Mouse (Mus musculus) erythroblast, embryonic 14.5 days (primary cell): Measurements from ENCODE around the gene Hist1h4h. TPM values are rescaled to one million over a fixed set of nuclear protein-coding genes. Genes with fewer than 3 reads are reported as not detected.
"Not testable (repeated sequence)": the region's sequence is repeated elsewhere in the genome, so short reads cannot be mapped to it uniquely, and the experiment has no call there.

Experiments used
- H3K27me3 ChIP-seq: 2 replicates; pipeline ENCODE4 v1.6.1; 2012; ENCODE audit warnings: inconsistent platforms; ENCODE audit not compliant: control insufficient read depth
- H3K36me3 ChIP-seq: 2 replicates; pipeline ENCODE4 v1.6.1; 2012; ENCODE audit warnings: mild to moderate bottlenecking, inconsistent platforms; ENCODE audit not compliant: control insufficient read depth
- H3K4me1 ChIP-seq: 2 replicates; pipeline ENCODE4 v1.6.1; 2012; ENCODE audit warnings: inconsistent platforms; ENCODE audit not compliant: control insufficient read depth
- H3K4me3 ChIP-seq: replicated peaks from 2 replicates; pipeline ENCODE3; 2012; ENCODE audit warnings: moderate library complexity, mild to moderate bottlenecking, inconsistent platforms
- H3K9me3 ChIP-seq: 2 replicates; pipeline ENCODE4 v1.6.1; 2012; ENCODE audit warnings: low read length, inconsistent platforms, mixed read lengths; ENCODE audit not compliant: control insufficient read depth
- GATA1 ChIP-seq: IDR thresholded peaks from 2 replicates; pipeline ENCODE4 v1.6.1; 2012; ENCODE audit warnings: low read length, inconsistent platforms, mixed read lengths
- TAL1 ChIP-seq: IDR thresholded peaks from 3 replicates; pipeline ENCODE4 v1.6.1; 2012; ENCODE audit warnings: low read length, inconsistent platforms, mixed read lengths
- polyA plus RNA-seq: library from polyadenylated mRNA; stranded (reverse); fragments of >175 nt; gene quantifications from 2 replicates; pipeline ENCODE4 v1.2.3, GENCODE M21; 2012

Hist1h4h gene
- polyA plus RNA-seq, 1 experiment: 19.7 TPM

DNA sequence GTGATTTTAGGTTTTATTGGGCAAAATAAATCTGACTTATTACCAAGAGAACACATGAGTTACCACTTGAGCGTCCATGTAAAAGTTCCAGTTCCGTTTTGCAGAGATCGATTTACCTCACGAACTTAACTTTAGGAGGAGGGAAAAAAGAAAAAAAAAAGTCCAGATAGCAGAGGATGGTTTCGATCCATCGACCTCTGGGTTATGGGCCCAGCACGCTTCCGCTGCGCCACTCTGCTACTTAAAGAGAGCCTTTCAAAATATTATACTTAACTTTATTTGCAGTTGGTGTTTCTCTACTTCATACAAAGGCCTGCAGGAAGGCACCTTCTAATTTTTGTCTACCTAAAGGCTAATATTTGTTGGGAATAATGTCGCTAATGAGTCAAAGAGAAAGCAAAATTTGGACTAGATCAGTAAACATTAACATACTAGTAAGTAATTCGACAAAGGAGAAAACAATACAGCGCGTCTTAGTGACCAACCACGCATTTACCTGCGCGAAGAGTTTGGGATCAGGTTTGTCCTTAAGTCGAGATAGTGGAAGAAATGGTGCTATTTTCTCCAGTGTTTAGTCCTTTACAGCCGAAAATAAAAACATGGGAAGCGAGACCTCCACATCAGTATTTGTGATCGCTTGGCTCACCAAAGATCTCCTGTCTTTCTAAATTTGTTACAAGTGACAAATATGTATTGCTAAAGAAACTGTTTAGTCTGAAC lies 509 bp upstream of the Hist1h4h start:
- H3K9me3 ChIP-seq: no peaks in the 10 kb centered on the region
- no peaks in the 10 kb centered on the region for H3K36me3 ChIP-seq
- H3K4me1 ChIP-seq: peaks cover 50% of the 10 kb centered on the region
- H3K27me3 ChIP-seq: no peaks in the 10 kb centered on the region
- peak overlapping the region; percentile 80 for H3K4me3 ChIP-seq
- no peak for TF ChIP-seq TAL1
- TF ChIP-seq GATA1: no peak

DNA sequence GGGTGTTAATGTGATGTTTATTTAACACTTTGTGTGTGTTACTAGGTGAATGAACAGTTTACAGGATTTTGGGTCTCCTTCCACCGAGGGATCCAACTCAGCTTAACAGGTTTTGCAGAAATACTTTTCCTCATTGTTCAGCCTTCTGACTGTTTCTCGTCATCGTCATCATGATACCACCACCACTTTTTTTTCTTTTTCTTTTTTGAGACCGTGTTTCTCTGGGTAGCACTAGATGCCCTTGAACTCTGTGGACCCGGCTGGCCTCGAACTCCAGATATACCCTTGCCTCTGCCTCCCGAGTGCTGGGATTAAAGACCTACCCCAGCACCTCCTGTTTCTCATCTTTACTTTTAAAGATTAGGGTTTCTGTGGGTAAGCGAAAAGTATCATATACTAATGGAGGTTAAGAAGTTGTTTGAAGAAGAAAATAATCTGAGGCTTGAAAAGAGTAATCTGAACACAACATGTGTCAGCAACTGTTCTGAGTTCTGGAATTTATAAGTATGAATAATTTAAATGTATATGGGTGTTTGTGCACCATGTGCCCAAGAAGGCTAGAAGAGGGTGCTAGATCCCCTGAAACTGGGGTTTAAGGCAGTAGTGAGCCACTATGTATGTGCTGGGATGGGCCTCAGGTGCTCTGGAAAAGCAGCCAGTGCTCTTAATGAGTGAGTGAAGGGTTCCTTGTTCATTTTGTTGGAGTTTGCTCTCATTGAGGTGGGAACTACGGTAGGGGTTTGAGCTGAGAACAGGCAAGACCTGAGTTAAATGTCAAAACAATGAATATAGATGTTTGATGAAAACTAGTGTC lies 1.6 kb downstream of the Hist1h4h start:
- peaks cover 7% of the 10 kb centered on the region for H3K36me3 ChIP-seq
- H3K27me3 ChIP-seq: no peaks in the 10 kb centered on the region
- H3K4me1 ChIP-seq: peaks cover 43% of the 10 kb centered on the region
- TF ChIP-seq TAL1: no peak
- TF ChIP-seq GATA1: no peak
- peak overlapping the region; percentile 80 for H3K4me3 ChIP-seq
- no peaks in the 10 kb centered on the region for H3K9me3 ChIP-seq

DNA sequence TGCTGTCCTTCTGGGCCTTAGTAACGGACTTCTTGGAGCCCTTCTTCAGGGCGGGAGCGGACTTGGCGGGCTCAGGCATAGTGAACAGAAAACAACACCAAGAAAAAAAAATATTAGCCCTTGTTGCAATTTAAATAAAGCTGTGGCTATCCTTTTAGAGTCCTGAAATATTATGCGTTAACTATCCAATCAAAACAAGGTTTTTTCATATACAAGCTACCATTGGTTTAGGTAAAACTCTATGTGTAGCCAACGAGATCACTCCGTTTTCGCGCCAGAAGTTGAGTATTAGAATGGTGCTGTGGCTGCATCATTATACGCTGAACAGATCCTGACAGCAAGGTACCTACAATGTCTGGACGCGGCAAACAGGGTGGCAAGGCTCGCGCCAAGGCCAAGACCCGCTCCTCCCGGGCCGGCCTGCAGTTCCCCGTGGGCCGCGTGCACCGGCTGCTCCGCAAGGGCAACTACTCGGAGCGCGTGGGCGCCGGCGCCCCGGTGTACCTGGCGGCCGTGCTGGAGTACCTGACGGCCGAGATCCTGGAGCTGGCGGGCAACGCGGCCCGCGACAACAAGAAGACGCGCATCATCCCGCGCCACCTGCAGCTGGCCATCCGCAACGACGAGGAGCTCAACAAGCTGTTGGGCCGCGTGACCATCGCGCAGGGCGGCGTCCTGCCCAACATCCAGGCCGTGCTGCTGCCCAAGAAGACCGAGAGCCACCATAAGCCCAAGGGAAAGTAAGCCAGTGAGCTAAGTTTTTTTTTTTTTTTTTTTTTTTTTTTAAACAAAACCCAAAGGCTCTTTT lies 2.9 kb downstream of the Hist1h4h start, which contains the start of gene Hist1h2af:
Gene Hist1h2af, plus strand, starts transcription at position 347 of the 808 bp plus-strand sequence.
- not testable (repeated sequence) for H3K9me3 ChIP-seq, H3K27me3 ChIP-seq
- peak within 1 kb of the TSS; percentile 82 for H3K4me3 ChIP-seq
- peaks cover 53% of the 10 kb centered on the region for H3K4me1 ChIP-seq
- H3K36me3 ChIP-seq: peaks cover 18% of the 10 kb centered on the region

DNA sequence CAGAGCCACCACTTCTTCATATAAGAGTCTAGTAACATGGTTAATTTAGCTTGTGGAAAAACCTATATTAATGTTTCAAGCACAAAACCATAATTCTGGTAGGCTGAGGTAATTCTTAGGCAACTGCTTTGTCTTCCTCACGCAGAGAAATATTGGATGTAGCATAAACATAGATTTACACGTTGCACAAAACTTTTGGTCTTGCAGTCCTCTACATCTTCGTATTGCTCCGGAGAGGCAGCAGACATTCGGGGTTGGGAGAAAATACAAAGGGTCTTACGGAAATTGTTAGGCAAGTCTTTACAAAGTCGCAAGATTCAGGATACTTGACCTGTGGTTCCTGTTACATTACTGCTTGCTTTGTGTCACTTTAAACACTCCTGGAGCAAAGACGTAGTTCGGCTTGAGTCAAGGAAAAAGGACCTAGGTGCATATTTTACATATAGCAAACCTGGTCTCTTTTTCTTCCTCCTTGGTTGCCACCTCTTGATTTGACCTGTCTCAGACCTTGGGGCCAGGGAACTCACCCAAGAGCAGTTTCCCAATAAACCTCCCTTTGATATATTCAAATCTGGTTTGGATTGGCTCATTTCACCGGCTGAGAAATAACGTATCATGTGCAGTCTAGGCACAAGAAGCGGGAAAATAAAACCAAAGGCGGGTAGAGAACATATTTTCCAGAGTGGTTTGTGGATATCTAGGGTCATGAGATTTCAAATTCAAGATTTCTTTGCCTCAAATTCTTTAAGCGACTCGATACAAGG lies 3.7 kb downstream of the Hist1h4h start:
- H3K36me3 ChIP-seq: peaks cover 23% of the 10 kb centered on the region
- peak overlapping the region; percentile 82 for H3K4me3 ChIP-seq
- TF ChIP-seq GATA1 (no peak), TAL1 (no peak)
- peaks cover 51% of the 10 kb centered on the region for H3K4me1 ChIP-seq
- no peaks in the 10 kb centered on the region for H3K27me3 ChIP-seq
- no peaks in the 10 kb centered on the region for H3K9me3 ChIP-seq

DNA sequence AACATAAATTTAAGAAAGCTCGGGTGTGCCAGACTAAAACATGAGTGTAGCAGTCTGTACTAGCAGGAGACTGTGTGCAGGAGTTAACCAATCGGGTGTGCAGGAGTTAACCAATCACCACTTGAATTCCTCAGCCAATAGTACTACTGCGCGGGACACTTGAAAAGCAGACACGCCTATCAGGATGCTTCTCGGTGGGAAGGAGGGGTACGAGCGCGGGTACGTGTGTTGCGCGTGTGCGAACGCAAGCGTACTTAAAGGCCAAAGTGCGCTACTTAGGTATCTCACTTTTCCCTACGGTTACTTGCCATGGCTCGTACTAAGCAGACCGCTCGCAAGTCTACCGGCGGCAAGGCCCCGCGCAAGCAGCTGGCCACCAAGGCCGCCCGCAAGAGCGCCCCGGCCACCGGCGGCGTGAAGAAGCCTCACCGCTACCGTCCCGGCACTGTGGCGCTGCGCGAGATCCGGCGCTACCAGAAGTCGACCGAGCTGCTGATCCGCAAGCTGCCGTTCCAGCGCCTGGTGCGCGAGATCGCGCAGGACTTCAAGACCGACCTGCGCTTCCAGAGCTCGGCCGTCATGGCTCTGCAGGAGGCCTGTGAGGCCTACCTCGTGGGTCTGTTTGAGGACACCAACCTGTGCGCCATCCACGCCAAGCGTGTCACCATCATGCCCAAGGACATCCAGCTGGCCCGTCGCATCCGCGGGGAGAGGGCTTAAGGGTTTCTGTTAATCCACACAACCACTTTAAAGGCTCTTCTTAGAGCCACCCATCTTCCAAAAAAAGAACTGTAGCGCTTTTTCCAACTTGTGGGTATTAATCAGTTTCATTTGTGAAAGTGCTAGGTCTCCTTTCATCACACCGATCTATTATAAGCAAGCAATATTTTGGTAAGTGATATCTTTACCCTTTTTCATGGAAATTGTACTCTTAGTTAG lies 4.6 kb downstream of the Hist1h4h start, which contains the start of gene Hist1h3g:
Gene Hist1h3g, plus strand, starts transcription at position 286 of the 939 bp plus-strand sequence.
- not testable (repeated sequence) for H3K9me3 ChIP-seq, H3K27me3 ChIP-seq
- H3K36me3 ChIP-seq: peaks cover 27% of the 10 kb centered on the region
- H3K4me3 ChIP-seq: peak within 1 kb of the TSS; percentile 82
- peaks cover 49% of the 10 kb centered on the region for H3K4me1 ChIP-seq

DNA sequence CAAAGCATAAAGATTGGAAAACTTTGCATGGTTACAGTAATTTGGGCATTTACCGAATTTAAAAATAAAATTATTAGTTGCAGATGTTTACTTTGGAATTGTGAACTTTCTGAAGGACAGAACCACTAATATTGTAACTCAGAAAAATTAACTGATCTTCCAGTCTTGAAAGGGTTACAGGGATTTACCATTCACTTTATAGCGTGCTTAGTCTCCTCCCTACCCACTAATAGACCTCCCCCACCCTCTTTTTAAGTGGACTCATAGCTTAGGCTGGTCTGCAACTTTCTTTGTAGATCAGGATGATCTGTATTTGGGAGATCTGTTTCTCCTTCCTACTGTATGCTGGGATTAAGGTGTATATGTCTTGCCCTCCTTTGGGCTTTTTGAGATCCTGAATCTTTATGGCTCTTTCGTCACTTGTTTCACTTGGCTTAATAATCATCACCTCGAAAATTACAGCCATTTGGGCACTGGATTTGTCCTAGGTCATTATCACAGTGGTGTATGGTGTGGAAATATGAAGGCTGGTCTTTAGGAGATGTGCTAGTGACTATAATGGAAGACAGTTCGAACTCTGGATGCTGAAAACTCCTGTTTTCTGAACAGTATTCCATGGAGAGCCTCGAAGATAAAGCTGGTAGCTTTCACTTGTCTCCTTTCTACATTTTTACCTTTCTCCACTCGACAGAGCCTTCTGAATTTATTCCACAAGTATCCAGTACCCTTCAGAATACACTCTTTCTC lies 5.4 kb downstream of the Hist1h4h start:
- peaks cover 32% of the 10 kb centered on the region for H3K36me3 ChIP-seq
- no peaks in the 10 kb centered on the region for H3K27me3 ChIP-seq
- no peaks in the 10 kb centered on the region for H3K9me3 ChIP-seq
- H3K4me3 ChIP-seq: peak overlapping the region; percentile 75
- TF ChIP-seq GATA1: no peak
- no peak for TF ChIP-seq TAL1
- H3K4me1 ChIP-seq: peaks cover 56% of the 10 kb centered on the region

DNA sequence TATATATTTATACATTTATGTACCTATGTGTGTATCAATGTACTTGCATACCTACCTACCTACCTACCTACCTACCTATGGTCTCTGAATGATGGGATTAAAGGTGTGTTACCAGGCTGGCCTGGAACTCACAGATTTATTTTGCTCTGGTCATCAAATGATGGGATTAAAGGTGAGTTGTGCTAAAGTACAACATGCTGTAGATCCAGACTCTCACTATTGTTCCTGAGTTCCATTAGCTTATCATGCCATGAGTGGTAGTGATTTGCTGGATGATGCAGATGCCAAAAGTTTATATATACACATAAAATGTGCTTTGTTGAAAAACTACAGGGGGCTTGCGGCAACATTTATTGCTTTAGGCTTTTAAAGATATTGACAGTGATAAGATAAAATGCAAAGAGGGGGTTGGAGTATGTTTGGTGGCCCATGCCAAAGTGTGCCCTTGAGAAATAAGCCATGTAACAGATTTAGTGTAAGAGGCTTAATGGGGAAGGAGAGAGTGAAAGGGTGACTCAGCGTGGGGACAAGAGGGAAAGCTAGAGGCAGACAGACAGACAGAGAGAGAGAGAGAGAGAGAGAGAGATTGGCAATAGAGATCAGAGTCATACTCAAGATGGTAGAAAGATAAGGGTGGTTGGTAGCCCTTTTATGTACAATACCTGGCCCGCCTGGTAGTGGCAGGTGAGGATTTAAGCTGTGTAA lies 6.3 kb downstream of the Hist1h4h start:
- Histone ChIP-seq H3K36me3 (peaks cover 32% of the 10 kb centered on the region), H3K9me3 (no peaks in the 10 kb centered on the region), H3K4me3 (peak overlapping the region; percentile 75), H3K4me1 (peaks cover 60% of the 10 kb centered on the region), H3K27me3 (no peaks in the 10 kb centered on the region)
- TF ChIP-seq TAL1: no peak
- TF ChIP-seq GATA1: peak; percentile 30; the same call in 1 of the 2 replicates
